Mouse (Mus musculus) C2C12 (cell line): Measurements from ENCODE around the gene Kif26b.

Experiments
- CEBPB ChIP-seq: IDR thresholded peaks from one replicate; pipeline ENCODE4 v1.6.1; 2011; ENCODE audit warnings: low read depth, mild to moderate bottlenecking, control low read depth, moderate library complexity
- CTCF ChIP-seq: IDR thresholded peaks from one replicate; pipeline ENCODE4 v1.5.1; 2011; ENCODE audit not compliant: control insufficient read depth, insufficient read depth, insufficient read length
- MAX ChIP-seq: IDR thresholded peaks from one replicate; pipeline ENCODE4 v1.6.1; 2011; ENCODE audit warnings: mild to moderate bottlenecking, control low read depth
- USF1 ChIP-seq: IDR thresholded peaks from one replicate; pipeline ENCODE4 v1.6.1; 2011; ENCODE audit warnings: low read depth, mild to moderate bottlenecking, control low read depth, moderate library complexity

- TF ChIP-seq CTCF: no peak
- TF ChIP-seq MAX: no peak
- TF ChIP-seq CEBPB: no peak
- no peak for TF ChIP-seq USF1
Observed at GRCm38 (mm10) chr1:178929531-178929930, 400.6 kb downstream of the Kif26b start.
